Comparison of ENCODE assay signal across 27 mouse cellular contexts in genomic region chr16:40377129-40377799, GRCm38 (mm10).
DNase-seq lines count a peak whose midpoint lies in the region; ATAC-seq and TF ChIP-seq lines count a peak whose summit lies in the region.
"Had no signal": no experiment of that assay in that cellular context is flagged by ENCODE, and none has a peak within 500 bp of the region (broad histone marks: within the 10 kb centered on the region; RNA-seq: fewer than 3 reads in every experiment).

No protein-coding gene starts in this region.

- no peaks in the 10 kb centered on the region for H3K4me1 ChIP-seq in midbrain, embryonic 14.5 days (ENCODE audit: control insufficient read depth, insufficient read depth, low read length)
- H3K4me1 ChIP-seq in midbrain, embryonic 16.5 days (ENCODE audit: control insufficient read depth, insufficient read depth, low read length), result no peaks in the 10 kb centered on the region
- H3K4me1 ChIP-seq in forebrain, embryonic 12.5 days, result peaks cover 7% of the 10 kb centered on the region; the same call in 1 of the 2 replicates
- H3K4me1 ChIP-seq in forebrain, postnatal 0 days (ENCODE audit: insufficient read depth), result no peaks in the 10 kb centered on the region
- H3K4me1 ChIP-seq in hindbrain, embryonic 11.5 days (replicated peaks; ENCODE audit: control insufficient read depth, insufficient read depth, low read length), result no peaks in the 10 kb centered on the region
- H3K4me1 ChIP-seq: embryonic facial prominence, embryonic 13.5 days; heart, embryonic 10.5 days; heart, embryonic 15.5 days had no signal

- no peak overlapping the region for H3K4me3 ChIP-seq in midbrain, embryonic 14.5 days (replicated peaks; ENCODE audit: low read depth, low read length)
- H3K4me3 ChIP-seq in midbrain, embryonic 16.5 days (ENCODE audit: low read depth, low read length), result no peak overlapping the region
- H3K4me3 ChIP-seq in forebrain, embryonic 12.5 days (replicated peaks), result no peak overlapping the region
- no peak overlapping the region for H3K4me3 ChIP-seq in forebrain, postnatal 0 days (ENCODE audit: low read depth, low read length)
- no peak overlapping the region for H3K4me3 ChIP-seq in hindbrain, embryonic 11.5 days (ENCODE audit: low read depth, low read length)
- H3K4me3 ChIP-seq: embryonic facial prominence, embryonic 13.5 days; heart, embryonic 10.5 days; heart, embryonic 15.5 days had no signal

- no peak overlapping the region for H3K9ac ChIP-seq in midbrain, embryonic 14.5 days (replicated peaks; ENCODE audit: low read length)
- no peak overlapping the region for H3K9ac ChIP-seq in midbrain, embryonic 16.5 days (ENCODE audit: low read depth, low read length)
- H3K9ac ChIP-seq in forebrain, embryonic 12.5 days, result no peak overlapping the region
- no peak overlapping the region for H3K9ac ChIP-seq in forebrain, postnatal 0 days
- H3K9ac ChIP-seq in hindbrain, embryonic 11.5 days (ENCODE audit: low read depth, low read length), result no peak overlapping the region
- H3K9ac ChIP-seq: embryonic facial prominence, embryonic 13.5 days; heart, embryonic 15.5 days; hindbrain, embryonic 14.5 days; liver, embryonic 14.5 days had no signal

- no peak overlapping the region for H3K27ac ChIP-seq in midbrain, embryonic 14.5 days (replicated peaks; ENCODE audit: low read depth, low read length)
- no peak overlapping the region for H3K27ac ChIP-seq in midbrain, embryonic 16.5 days (ENCODE audit: low read length)
- H3K27ac ChIP-seq in forebrain, embryonic 12.5 days, result 0 out of 2 replicates have a peak overlapping the region, but pooled peaks have one; percentile 25
- H3K27ac ChIP-seq in forebrain, postnatal 0 days (ENCODE audit: low read depth, low read length), result no peak overlapping the region
- no peak overlapping the region for H3K27ac ChIP-seq in hindbrain, embryonic 11.5 days (ENCODE audit: low read depth, low read length)
- H3K27ac ChIP-seq: embryonic facial prominence, embryonic 13.5 days; heart, embryonic 10.5 days; heart, embryonic 15.5 days; hindbrain, embryonic 14.5 days; liver, embryonic 14.5 days; macrophage had no signal

- ATAC-seq in midbrain, embryonic 14.5 days (ENCODE audit: low FRiP score, low TSS enrichment), result no peak
- no peak for ATAC-seq in midbrain, embryonic 16.5 days
- ATAC-seq in forebrain, embryonic 12.5 days (ENCODE audit: low FRiP score), result peak; percentile 78; the same call in 1 of the 2 replicates
- ATAC-seq in forebrain, postnatal 0 days, result peak; percentile 65
- no peak for ATAC-seq in hindbrain, embryonic 11.5 days (ENCODE audit: low FRiP score)
- ATAC-seq: intestine, postnatal 0 days had no signal

- 45% methylated on average over 6 of the region's 6 CpGs for WGBS in midbrain, embryonic 14.5 days
- WGBS in midbrain, embryonic 16.5 days, result 56% methylated on average over 6 of the region's 6 CpGs
- 42% methylated on average over 6 of the region's 6 CpGs for WGBS in forebrain, embryonic 12.5 days
- 27% methylated on average over 6 of the region's 6 CpGs for WGBS in forebrain, postnatal 0 days
- WGBS in hindbrain, embryonic 11.5 days, result 79% methylated on average over 6 of the region's 6 CpGs

- H3K36me3 ChIP-seq in midbrain, embryonic 14.5 days (ENCODE audit: control insufficient read depth, insufficient read depth, low read length), result no peaks in the 10 kb centered on the region
- H3K36me3 ChIP-seq in midbrain, embryonic 16.5 days (ENCODE audit: control insufficient read depth, insufficient read depth, low read length), result no peaks in the 10 kb centered on the region
- H3K36me3 ChIP-seq in forebrain, embryonic 12.5 days (replicated peaks), result no peaks in the 10 kb centered on the region
- H3K36me3 ChIP-seq in forebrain, postnatal 0 days (ENCODE audit: insufficient read depth), result no peaks in the 10 kb centered on the region
- H3K36me3 ChIP-seq in hindbrain, embryonic 11.5 days (ENCODE audit: control insufficient read depth, insufficient read depth, low read length), result no peaks in the 10 kb centered on the region
- H3K36me3 ChIP-seq: embryonic facial prominence, embryonic 13.5 days; heart, embryonic 10.5 days; heart, embryonic 15.5 days had no signal

- no peak overlapping the region for H3K4me2 ChIP-seq in midbrain, embryonic 14.5 days (ENCODE audit: low read length)
- no peak overlapping the region for H3K4me2 ChIP-seq in midbrain, embryonic 16.5 days (ENCODE audit: low read length)
- no peak overlapping the region for H3K4me2 ChIP-seq in forebrain, embryonic 12.5 days
- no peak overlapping the region for H3K4me2 ChIP-seq in forebrain, postnatal 0 days (ENCODE audit: low read depth)
- no peak overlapping the region for H3K4me2 ChIP-seq in hindbrain, embryonic 11.5 days (replicated peaks; ENCODE audit: low read depth, low read length)
- H3K4me2 ChIP-seq: embryonic facial prominence, embryonic 13.5 days; heart, embryonic 15.5 days; hindbrain, embryonic 14.5 days had no signal

- DNase-seq in midbrain, embryonic 14.5 days, result peak; percentile 25
- peak; percentile 80 for DNase-seq in Muller cell, postnatal 12 days (ENCODE audit: inconsistent ontology term)
- no peak for DNase-seq in forebrain, postnatal 0 days
- no peak for DNase-seq in hindbrain, embryonic 11.5 days (ENCODE audit: low spot score)
- no peak for DNase-seq in gastrocnemius, postnatal 4 days (ENCODE audit: low spot score in 2 of 2)
- DNase-seq: adrenal gland, adult 8-10 months; B cell, adult 2 months; cerebellum, adult 11-12 months; cerebellum, adult 9-11 months; gastrocnemius, postnatal 10 days; kidney, adult 9 months; kidney, postnatal 10 days; layer of hippocampus, adult 9-11 months; liver; lung, adult 2 months; lung, postnatal 10 days; thymus, adult 2 months; thymus, postnatal 4 days had no signal

- TF ChIP-seq CTCF in forebrain, postnatal 0 days (IDR thresholded peaks at IDR 0.05; ENCODE audit: low read depth), result no peak

- no peaks in the 10 kb centered on the region for H3K27me3 ChIP-seq in midbrain, embryonic 14.5 days (ENCODE audit: control insufficient read depth, insufficient read depth, low read length)
- no peaks in the 10 kb centered on the region for H3K27me3 ChIP-seq in midbrain, embryonic 16.5 days (ENCODE audit: control insufficient read depth, insufficient read depth, low read depth, low read length)
- no peaks in the 10 kb centered on the region for H3K27me3 ChIP-seq in forebrain, embryonic 12.5 days
- H3K27me3 ChIP-seq in forebrain, postnatal 0 days (ENCODE audit: insufficient read depth, low read length), result no peaks in the 10 kb centered on the region
- H3K27me3 ChIP-seq in hindbrain, embryonic 11.5 days (ENCODE audit: control insufficient read depth, insufficient read depth, low read length), result no peaks in the 10 kb centered on the region
- H3K27me3 ChIP-seq: embryonic facial prominence, embryonic 13.5 days; heart, embryonic 15.5 days had no signal

- no peaks in the 10 kb centered on the region for H3K9me3 ChIP-seq in midbrain, embryonic 14.5 days (ENCODE audit: control insufficient read depth, low read length)
- H3K9me3 ChIP-seq in midbrain, embryonic 16.5 days (replicated peaks; ENCODE audit: control insufficient read depth, low read length, poor library complexity, severe bottlenecking), result no peaks in the 10 kb centered on the region
- no peaks in the 10 kb centered on the region for H3K9me3 ChIP-seq in forebrain, embryonic 12.5 days
- H3K9me3 ChIP-seq in forebrain, postnatal 0 days (ENCODE audit: low read length), result no peaks in the 10 kb centered on the region
- H3K9me3 ChIP-seq in hindbrain, embryonic 11.5 days (ENCODE audit: control insufficient read depth, low read length), result no peaks in the 10 kb centered on the region
- H3K9me3 ChIP-seq: embryonic facial prominence, embryonic 13.5 days; heart, embryonic 10.5 days; heart, embryonic 15.5 days had no signal

Comparison
In these comparisons a context has a peak if more than half of its experiments do, and no peak if none do; other contexts are left out.
1. ATAC-seq: peak in forebrain, embryonic 12.5 days (single experiment) and forebrain, postnatal 0 days (single experiment); none in midbrain, embryonic 14.5 days (single experiment), midbrain, embryonic 16.5 days (single experiment) and hindbrain, embryonic 11.5 days (single experiment).
2. DNase-seq: peak in midbrain, embryonic 14.5 days (single experiment) and Muller cell, postnatal 12 days (single experiment); none in forebrain, postnatal 0 days (single experiment), hindbrain, embryonic 11.5 days (single experiment) and gastrocnemius, postnatal 4 days (0 of 2).